Mouse (Mus musculus): ENCODE results near the gene Kif3c.
A peak's percentile ranks its signal among the peaks of the same experiment; 100 is the strongest.

Gene Kif3c

DNA sequence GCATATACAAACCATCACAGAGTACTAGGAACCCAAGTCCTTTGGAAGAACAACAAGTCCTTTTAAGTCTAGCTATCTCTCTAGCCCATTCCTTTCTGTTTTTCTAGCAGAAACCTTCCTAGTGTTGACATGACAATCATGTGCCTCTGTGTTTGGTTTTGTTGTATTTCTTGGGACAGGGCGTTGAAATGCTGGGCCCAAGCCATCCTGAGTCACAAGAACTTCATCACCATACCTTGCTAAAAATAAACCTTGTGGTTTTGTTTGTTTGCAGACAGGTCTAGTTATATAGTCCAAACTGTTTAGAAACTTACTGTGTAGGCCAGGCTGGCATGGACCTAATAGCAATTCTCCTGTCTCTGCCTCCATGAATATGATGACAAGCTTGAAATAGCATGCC is 57.9 kb downstream of the Kif3c start:
- DNase-seq (ENCODE audit: low read depth in 1 of 2, low spot score in 2 of 2): no peak

DNA sequence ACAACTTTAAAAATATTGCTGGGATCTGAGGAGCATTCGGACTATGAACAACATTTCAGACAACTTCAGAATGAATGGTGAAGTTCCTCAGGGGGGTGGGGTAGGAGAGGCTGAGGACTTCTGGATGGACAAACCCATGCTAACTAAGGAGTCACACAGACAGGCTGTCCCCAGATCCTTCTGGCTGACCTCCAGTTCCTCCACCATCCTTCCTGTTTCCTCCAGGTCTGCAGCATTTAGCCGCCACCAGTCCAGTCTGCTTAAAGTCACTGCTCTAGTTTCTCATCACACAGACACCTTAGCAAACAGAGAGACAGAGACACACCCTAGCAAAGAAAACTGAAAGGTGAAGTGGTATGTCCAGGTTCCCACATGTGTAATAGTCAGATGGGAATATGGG is 59.2 kb downstream of the Kif3c start:
- DNase-seq (ENCODE audit: low read depth in 1 of 2, low spot score in 2 of 2): no peak

DNA sequence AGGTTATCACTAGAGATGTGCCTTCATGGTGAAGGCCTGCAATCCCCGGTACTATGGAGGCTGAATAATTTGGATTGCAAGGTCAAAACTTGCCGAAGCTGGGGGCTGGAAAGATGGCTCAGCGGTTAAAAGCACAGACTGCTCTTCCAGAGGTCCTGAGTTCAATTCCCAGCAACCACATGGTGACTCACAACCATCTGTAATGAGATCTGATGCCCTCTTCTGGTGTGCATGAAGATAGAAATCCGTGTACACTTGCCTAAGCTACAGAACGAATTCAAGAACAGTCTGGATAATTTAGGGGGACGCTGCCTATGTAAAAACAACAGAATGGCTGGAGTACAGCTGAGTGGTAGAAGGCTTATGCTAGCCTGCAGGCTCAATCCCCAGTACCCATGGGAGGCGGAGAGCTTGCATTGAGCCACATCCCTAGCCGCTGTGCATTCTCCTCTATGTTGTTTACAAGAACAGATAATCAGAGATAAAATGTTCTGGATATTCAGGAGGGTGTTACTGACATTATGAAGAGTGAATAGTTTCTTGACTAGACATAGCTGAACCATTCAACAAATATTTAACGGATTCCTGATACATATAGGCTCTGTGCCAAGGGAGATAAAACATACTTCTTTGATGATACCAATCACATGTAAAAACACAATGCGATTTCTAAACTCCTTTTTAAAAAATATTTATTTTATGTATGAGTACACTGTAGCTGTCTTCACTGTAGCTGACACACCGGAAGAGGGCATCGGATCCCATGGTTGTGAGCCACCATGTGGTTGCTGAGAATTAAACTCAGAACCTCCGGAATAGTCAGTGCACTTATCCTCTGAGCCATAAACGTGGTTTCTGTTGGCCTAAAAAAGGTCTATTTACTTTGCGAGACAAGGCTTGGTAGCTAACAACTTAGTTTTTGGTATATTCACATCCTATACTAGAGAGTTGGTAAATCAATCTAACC is 60.7 kb downstream of the Kif3c start:
- no peak for DNase-seq (ENCODE audit: low read depth in 1 of 2, low spot score in 2 of 2)

DNA sequence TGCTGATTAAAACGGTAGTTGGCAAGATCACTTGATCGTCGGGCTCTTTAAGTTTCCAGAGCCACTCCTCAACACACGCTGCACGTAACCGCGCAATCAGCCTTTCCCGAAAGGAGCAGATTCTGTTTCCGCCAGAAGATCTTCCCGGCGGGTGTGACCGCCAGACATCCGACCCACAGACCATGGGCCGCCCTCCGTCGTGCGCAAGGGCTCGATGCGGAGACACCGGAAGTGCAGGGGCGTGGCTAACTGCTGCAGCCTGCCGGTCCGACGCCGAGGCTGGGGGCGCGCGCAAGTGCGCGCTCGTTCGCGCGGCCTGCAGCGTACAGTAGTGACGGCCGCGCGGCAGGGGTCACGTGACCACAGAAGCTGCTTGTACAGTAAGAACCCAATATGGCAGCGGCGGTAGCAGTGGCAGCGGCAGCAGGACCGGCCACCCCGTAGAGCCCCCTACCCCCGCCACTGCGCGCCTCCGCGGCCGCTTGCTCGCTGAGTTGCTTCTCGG is 61.6 kb downstream of the Kif3c start, which contains the start of gene Asxl2:
TSS of gene Asxl2 (plus strand) at position 328 of the 505 bp plus-strand sequence.
- peak; percentile 93 to 94 for DNase-seq (ENCODE audit: low read depth in 1 of 2, low spot score in 2 of 2)

DNA sequence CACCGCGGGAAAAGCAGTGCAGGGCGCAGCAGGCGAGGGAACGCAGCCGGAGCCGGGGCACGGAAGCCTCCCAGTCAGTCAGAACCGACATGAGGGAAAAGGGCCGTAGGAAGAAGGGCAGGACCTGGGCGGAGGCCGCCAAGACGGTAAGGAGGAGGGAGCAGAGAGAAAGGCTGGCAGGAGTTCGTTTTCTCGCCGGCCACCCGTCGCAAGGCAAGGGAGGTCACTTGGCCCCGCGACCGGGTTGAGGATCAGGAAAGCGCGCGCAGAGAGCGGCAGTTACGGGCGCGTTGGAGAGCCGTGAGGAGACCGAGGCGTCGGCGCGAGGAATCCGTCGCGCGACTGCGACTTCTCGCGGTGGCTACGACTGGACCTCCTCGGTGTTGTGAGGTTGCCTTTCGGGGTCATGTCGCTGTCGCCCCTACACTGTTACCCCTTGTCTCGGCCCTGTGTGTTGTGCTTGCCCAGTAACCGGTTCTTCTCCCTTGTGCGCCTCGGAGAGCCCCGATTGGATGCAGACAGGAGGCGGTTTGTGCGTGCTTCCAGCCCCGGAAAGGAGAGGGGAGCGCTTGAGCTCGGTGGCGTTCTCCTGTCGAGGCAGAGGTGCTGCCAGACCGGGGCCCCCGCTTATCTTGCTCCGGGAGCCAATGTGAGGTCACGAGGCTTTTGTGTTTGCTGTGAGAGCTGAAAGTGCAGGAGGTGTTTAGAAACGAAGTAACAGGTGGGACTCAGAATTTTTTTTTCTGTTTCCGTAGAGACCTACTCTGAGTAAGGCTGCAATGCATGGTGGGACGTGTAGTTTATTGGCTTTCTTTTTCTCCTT is 62.3 kb downstream of the Kif3c start:
- peak; percentile 40 to 56 for DNase-seq (ENCODE audit: low read depth in 1 of 2, low spot score in 2 of 2)

DNA sequence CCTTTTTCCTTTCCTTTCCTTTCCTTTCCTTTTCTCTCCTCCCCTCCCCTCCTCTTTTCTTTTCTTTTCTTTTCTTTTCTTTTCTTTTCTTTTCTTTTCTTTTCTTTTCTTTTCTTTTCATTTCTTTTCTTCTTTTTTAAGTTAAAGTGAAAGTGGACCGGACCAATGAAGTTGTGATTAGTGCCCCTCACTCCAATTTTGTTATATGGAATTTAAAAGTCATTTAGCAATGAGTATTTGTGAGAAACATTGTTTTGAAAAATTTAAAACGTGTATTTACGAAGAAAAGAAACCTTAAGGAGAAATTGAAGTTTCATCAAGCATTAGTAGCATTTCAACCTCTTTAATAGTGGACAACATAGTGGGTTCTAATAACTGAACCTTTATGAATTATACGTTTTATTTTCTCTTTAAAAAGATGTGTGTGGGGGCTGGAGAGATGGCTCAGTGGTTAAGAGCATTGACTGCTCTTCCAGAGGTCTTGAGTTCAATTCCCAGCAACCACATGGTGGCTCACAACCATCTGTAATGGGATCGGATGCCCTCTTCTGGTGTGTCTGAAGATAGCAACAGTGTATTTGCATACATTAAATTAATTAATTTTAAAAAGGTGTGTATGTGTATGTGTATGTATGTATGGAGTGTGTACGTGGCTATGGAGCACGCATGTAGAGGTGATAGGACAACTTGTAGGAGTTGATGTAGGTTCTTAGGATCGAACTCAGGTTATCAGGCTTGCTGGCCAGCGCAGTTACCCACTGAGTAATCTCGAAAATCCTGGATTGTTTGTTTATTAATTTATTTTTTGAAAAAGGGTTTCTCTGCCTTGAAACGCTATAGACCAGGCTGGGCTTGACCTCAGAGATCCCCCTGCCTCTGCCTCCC is 63.2 kb downstream of the Kif3c start:
- no peak for DNase-seq (ENCODE audit: low read depth in 1 of 2, low spot score in 2 of 2)

DNA sequence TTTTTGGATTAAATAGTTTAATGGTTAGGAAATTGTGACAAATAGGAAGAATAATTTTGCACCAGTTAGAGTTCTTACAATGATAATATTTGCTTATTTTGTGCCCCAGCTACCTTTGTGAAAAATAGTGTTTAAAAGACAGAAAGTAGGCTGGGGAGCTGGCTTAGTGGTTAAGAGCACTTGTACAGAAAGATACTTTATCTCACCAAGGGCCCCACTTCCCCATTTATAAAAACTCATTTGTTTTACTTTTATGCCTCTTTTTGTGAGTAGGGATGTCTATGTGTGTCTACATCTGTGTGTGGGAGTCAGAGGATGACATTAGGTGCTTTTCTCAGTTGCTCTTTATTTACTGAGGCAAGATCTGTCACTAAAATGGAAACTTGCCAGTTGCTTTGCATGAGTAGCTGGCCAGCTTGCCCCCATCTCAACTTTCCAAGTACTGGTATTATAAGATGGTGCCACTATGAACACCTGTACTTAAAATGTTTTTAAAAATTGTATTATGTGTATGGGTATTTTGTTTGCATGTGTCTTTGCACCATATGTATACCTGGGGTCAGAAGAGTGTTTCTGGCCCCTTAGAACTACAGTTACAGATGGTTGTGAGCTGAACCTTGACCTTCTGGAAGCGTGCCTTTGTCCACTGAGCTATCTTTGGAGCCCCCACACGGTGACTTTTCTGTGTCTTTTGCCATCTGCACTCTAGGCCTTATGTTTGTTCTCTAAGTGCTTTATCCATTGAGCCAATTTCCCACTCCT is 64.9 kb downstream of the Kif3c start:
- DNase-seq (ENCODE audit: low read depth in 1 of 2, low spot score in 2 of 2): no peak

DNA sequence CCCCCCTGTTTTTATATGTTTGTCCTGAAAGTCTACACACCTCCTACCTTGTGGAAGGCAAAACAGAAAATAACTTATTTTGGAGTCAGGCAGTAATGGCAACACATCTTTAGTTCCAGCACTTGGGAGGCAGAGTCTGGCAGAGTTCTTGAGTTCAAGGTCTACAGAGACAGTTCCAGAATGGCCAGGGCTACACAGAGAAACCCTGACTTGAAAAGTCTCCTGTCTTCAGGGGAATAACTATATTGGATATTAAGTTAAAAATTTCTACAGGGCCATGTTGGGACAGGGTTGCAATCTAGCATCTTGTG is 65.5 kb downstream of the Kif3c start:
- DNase-seq (ENCODE audit: low read depth in 1 of 2, low spot score in 2 of 2): no peak

DNA sequence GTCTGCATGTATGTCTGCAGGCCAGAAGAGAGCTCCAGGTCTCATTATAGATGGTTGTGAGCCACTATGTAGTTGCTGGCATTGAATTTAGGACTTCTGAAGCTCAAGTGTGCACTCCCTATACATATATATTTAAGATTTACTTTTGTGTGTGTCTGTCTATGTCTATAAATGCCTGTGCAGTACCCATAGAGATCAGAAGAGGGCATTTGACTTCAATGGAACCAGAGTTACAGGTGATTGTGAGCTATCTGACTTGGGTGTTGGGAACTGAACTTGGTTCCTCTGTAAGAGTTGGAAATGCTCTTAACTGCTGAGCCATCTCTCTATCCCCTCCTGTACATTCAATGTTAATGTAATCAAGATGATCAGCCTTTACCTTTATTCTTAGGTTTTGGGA is 66.1 kb downstream of the Kif3c start:
- DNase-seq (ENCODE audit: low read depth in 1 of 2, low spot score in 2 of 2): no peak

DNA sequence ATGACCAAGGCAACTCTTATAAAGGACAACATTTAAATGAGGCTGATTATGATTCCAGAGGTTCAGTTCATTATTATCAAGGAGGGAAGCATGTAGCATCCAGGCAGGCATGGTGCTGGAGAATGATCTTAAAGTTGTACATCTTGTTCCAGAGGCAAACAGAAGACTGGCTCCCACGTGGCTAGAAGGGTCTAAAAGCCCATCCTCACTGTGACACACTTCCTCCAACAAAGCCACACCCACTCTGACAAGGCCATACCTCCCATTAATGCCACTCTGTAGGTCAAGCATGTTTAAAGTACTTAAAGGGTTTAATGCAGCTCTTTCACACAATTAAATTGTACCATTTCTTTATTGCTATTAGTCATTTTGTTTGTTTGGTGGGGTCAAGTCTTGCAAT is 68.8 kb downstream of the Kif3c start:
- DNase-seq (ENCODE audit: low read depth in 1 of 2, low spot score in 2 of 2): no peak

DNA sequence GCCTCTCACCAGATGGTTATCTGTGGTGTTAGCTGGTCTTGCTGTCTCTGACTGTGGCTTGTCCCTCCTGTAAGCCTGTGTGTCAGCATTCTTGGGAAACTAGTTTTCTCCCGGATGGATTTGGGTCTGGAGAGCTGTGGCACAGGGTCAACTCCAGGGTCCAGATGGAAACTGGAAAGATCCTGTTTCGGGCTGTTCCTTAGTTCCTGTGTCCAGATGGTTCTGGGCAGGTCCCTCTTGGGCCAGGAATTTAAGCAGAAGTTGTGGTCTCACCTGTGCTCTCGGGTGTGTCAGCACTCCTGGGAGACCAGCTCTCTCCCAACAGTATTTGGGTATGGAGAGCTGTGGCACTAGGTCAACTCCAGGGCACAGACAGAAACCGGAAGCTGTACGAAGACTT is 71.5 kb downstream of the Kif3c start:
- no peak for DNase-seq (ENCODE audit: low read depth in 1 of 2, low spot score in 2 of 2)

DNA sequence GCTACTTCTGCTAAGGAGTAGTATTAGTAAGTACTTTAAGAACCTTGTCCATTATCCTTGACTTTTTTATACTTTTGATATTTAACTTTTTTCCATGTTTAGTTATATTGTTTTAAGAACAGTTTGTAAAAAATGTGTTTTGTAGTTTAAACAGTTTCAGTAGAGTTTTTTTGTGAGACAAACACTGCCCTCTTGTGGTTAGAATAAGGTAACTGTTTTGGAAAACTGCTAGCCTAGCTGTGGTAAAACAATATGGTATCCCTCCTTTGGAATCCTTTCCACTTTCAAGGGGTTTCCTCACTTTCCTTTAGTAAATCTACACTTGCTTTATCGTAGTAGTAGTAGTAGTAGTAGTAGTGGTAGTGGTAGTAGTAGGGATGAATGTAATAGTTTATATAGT is 72.9 kb downstream of the Kif3c start:
- DNase-seq (ENCODE audit: low read depth in 1 of 2, low spot score in 2 of 2): no peak

DNA sequence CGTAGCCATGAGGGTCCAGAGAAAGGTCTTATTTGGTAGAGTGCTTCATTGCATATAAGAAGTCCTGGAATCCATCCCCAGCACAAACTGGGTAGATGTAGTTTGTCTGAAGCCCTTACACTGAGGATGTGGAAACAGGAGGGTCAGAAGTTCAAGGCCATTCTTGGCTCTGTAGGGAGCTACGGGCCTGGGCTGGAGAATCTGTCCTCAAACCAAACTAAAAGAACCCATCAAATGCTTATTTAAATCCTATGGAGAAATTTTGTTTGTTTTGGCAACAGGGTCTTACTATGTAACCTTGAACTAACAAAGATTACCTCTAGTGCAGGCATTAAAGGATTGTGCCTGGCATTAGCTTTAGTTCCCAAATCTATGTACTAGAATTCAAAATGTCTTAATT is 76.0 kb downstream of the Kif3c start:
- no peak for DNase-seq (ENCODE audit: low read depth in 1 of 2, low spot score in 2 of 2)

DNA sequence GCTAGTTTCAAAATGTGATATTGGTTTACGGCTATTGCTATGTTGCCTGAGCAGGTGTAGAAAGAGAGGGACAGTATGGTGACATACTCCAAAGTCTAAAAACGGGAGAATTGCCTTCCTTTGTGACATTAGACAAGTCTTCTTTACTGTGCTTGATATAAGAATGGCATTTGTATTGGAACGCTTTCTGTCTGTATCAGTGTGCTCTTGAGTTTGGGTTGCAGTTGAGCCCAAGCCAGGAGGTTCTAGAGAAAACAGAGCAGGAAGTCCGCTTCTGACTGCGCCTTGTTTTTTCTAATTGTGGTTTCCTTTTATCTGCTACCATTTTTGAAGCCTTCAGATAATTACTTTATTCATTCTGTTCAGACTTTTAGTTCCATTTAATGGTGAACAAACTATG is 76.4 kb downstream of the Kif3c start:
- no peak for DNase-seq (ENCODE audit: low read depth in 1 of 2, low spot score in 2 of 2)

DNA sequence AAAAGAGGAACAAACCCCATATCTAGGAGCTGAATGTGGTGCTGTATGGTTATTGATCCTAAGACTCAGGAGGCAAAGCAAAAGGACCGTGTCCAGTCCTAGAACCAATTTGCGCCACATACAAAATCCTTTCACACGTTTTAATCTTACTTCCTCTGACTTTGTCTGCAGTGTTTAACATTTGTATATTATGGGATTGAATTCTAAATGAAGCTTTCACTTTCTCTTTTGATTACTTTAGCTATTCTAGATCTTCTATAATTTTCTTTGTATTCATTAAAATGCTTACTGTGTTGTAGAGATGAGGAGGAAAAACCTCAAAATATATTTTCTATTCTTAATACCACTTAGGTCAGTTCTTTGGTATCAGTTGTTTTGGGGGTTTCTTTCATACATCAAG is 88.6 kb downstream of the Kif3c start:
- DNase-seq (ENCODE audit: low read depth in 1 of 2, low spot score in 2 of 2): no peak
